Mouse (Mus musculus) retina, postnatal 7 days (tissue): Measurements from ENCODE around the gene Rsc1a1.

ENCODE experiments used
- DNase-seq: peaks from one replicate; pipeline ENCODE4 v3.0.0-alpha.2; 2012; ENCODE audit warnings: low read depth, low spot score

Rsc1a1 gene

GRCm38 (mm10) chr4:141685499-141685898 is at the start of gene Rsc1a1:
TSS of gene Rsc1a1 (minus strand) at chr4:141685599.
- no peak for DNase-seq

GRCm38 (mm10) chr4:141735206-141735560 is 49.8 kb upstream of the Rsc1a1 start:
- no peak for DNase-seq

GRCm38 (mm10) chr4:141734446-141735205 is 49.2 kb upstream of the Rsc1a1 start:
- peak; percentile 60 for DNase-seq

GRCm38 (mm10) chr4:141731766-141732165 is 46.4 kb upstream of the Rsc1a1 start:
- no peak for DNase-seq

GRCm38 (mm10) chr4:141730401-141730800 is 45.0 kb upstream of the Rsc1a1 start:
- no peak for DNase-seq

- no peak for DNase-seq
Observed at GRCm38 (mm10) chr4:141729266-141729665, 43.9 kb upstream of the Rsc1a1 start.

GRCm38 (mm10) chr4:141725738-141726137 is 40.3 kb upstream of the Rsc1a1 start:
- no peak for DNase-seq

GRCm38 (mm10) chr4:141725277-141725676 is 39.9 kb upstream of the Rsc1a1 start:
- DNase-seq: no peak

- DNase-seq: no peak
Observed at GRCm38 (mm10) chr4:141724594-141724993, 39.2 kb upstream of the Rsc1a1 start.

GRCm38 (mm10) chr4:141723673-141724068 is 38.3 kb upstream of the Rsc1a1 start:
- no peak for DNase-seq

GRCm38 (mm10) chr4:141722731-141723672 is 37.6 kb upstream of the Rsc1a1 start, which contains the start of gene Ddi2:
TSS of gene Ddi2 (minus strand) at chr4:141723419.
- peak; percentile 82 for DNase-seq

GRCm38 (mm10) chr4:141721961-141722360 is 36.6 kb upstream of the Rsc1a1 start:
- DNase-seq: no peak

GRCm38 (mm10) chr4:141720761-141721523 is 35.5 kb upstream of the Rsc1a1 start:
- no peak for DNase-seq

GRCm38 (mm10) chr4:141719304-141719703 is 33.9 kb upstream of the Rsc1a1 start:
- DNase-seq: no peak

GRCm38 (mm10) chr4:141717633-141718032 is 32.2 kb upstream of the Rsc1a1 start:
- no peak for DNase-seq

GRCm38 (mm10) chr4:141715027-141715426 is 29.6 kb upstream of the Rsc1a1 start:
- DNase-seq: no peak

GRCm38 (mm10) chr4:141713598-141714142 is 28.3 kb upstream of the Rsc1a1 start:
- no peak for DNase-seq

- DNase-seq: no peak
Observed at GRCm38 (mm10) chr4:141711250-141711649, 25.9 kb upstream of the Rsc1a1 start.

GRCm38 (mm10) chr4:141708971-141709370 is 23.6 kb upstream of the Rsc1a1 start:
- no peak for DNase-seq

- DNase-seq: no peak
Observed at GRCm38 (mm10) chr4:141708005-141708404, 22.6 kb upstream of the Rsc1a1 start.

- peak; percentile 88 for DNase-seq
Observed at GRCm38 (mm10) chr4:141705331-141705730, 19.9 kb upstream of the Rsc1a1 start.
